Mouse (Mus musculus) stomach, embryonic 15.5 days (tissue): ENCODE results near the gene Arhgap10. TPM values are rescaled to one million over a fixed set of nuclear protein-coding genes. Genes with fewer than 3 reads are reported as not detected.
A peak's percentile ranks its signal among the peaks of the same experiment; 100 is the strongest.

Experiments
- ATAC-seq: fragments of 200-750 bp; cut with Nextera tagmentation; 2 replicates; pipeline ENCODE4 v1.8.0; 2017; ENCODE audit warnings: low read depth, moderate number of reproducible peaks, moderate TSS enrichment; ENCODE audit not compliant: insufficient read depth, low FRiP score
- H3K27ac ChIP-seq: fragments of 300-500 bp; sonication (generic); 2 replicates; pipeline ENCODE4 v1.5.1; 2015; ENCODE audit warnings: mild to moderate bottlenecking, inconsistent platforms
- H3K27me3 ChIP-seq: fragments of 300-500 bp; sonication (generic); replicated peaks from 2 replicates; pipeline ENCODE4 v1.6.1; 2015; ENCODE audit warnings: inconsistent platforms
- H3K36me3 ChIP-seq: fragments of 300-500 bp; sonication (generic); 2 replicates; pipeline ENCODE4 v1.6.1; 2015; ENCODE audit warnings: inconsistent platforms
- H3K4me1 ChIP-seq: fragments of 300-500 bp; sonication (generic); 2 replicates; pipeline ENCODE4 v1.6.1; 2015; ENCODE audit warnings: inconsistent platforms
- H3K4me2 ChIP-seq: fragments of 300-500 bp; sonication (generic); 2 replicates; pipeline ENCODE4 v1.6.1; 2015; ENCODE audit warnings: mild to moderate bottlenecking, inconsistent platforms
- H3K4me3 ChIP-seq: fragments of 300-500 bp; sonication (generic); replicated peaks from 2 replicates; pipeline ENCODE4 v1.5.1; 2015; ENCODE audit warnings: inconsistent platforms
- H3K9ac ChIP-seq: fragments of 300-500 bp; sonication (generic); 2 replicates; pipeline ENCODE4 v1.6.1; 2015; ENCODE audit warnings: inconsistent platforms
- H3K9me3 ChIP-seq: fragments of 300-500 bp; sonication (generic); 2 replicates; pipeline ENCODE4 v1.6.1; 2016; ENCODE audit warnings: inconsistent platforms
- WGBS: fragments of 180-500 bp; shearing (Covaris S2); methylation state at CpG from one replicate; pipeline ENCODE4 v1.1.7; 2015; 5-methylcytosine and 5-hydroxymethylcytosine counted together
- polyA plus RNA-seq: library from polyadenylated mRNA; unstranded; fragments of >200 nt; fragmentation: Nextera tagmentation; extraction: Ambion mirVana; gene quantifications from 2 replicates; pipeline ENCODE4 v1.2.1, GENCODE M21; 2015

Gene Arhgap10
- polyA plus RNA-seq, 1 experiment from 2014 or later = 29.4 TPM

- Histone ChIP-seq H3K4me1 (no peaks in the 10 kb centered on the region), H3K9ac (no peak overlapping the region), H3K27me3 (no peaks in the 10 kb centered on the region), H3K36me3 (no peaks in the 10 kb centered on the region), H3K9me3 (no peaks in the 10 kb centered on the region), H3K4me2 (no peak overlapping the region), H3K27ac (no peak overlapping the region), H3K4me3 (no peak overlapping the region)
- no peak for ATAC-seq
- WGBS = 68% methylated on average over 8 of the region's 8 CpGs
Measured at GRCm38 (mm10) chr8:77534358-77534992, 16.7 kb upstream of the Arhgap10 start.

GRCm38 (mm10) chr8:77526130-77526529 is 8.4 kb upstream of the Arhgap10 start:
- Histone ChIP-seq H3K36me3 (no peaks in the 10 kb centered on the region), H3K4me3 (no peak overlapping the region), H3K9me3 (no peaks in the 10 kb centered on the region), H3K27ac (no peak overlapping the region), H3K4me1 (no peaks in the 10 kb centered on the region), H3K4me2 (no peak overlapping the region), H3K27me3 (no peaks in the 10 kb centered on the region), H3K9ac (no peak overlapping the region)
- ATAC-seq = no peak
- 81% methylated on average over 8 of the region's 8 CpGs for WGBS

GRCm38 (mm10) chr8:77524906-77525305 is 7.2 kb upstream of the Arhgap10 start:
- Histone ChIP-seq H3K4me3 (no peak overlapping the region), H3K36me3 (no peaks in the 10 kb centered on the region), H3K9ac (no peak overlapping the region), H3K4me2 (no peak overlapping the region), H3K4me1 (no peaks in the 10 kb centered on the region), H3K9me3 (no peaks in the 10 kb centered on the region), H3K27ac (no peak overlapping the region), H3K27me3 (no peaks in the 10 kb centered on the region)
- WGBS = 95% methylated on average over 2 of the region's 2 CpGs
- no peak for ATAC-seq

- Histone ChIP-seq H3K4me3 (no peak overlapping the region), H3K27ac (peak overlapping the region; percentile 18; the same call in 1 of the 2 replicates), H3K36me3 (no peaks in the 10 kb centered on the region), H3K9me3 (no peaks in the 10 kb centered on the region), H3K4me1 (0 out of 2 replicates have a peak, but pooled peaks cover under 1% of the 10 kb centered on the region), H3K27me3 (no peaks in the 10 kb centered on the region), H3K9ac (no peak overlapping the region), H3K4me2 (no peak overlapping the region)
- peak; percentile 36; the same call in 1 of the 2 replicates for ATAC-seq
- WGBS = 62% methylated on average over 14 of the region's 14 CpGs
Measured at GRCm38 (mm10) chr8:77524018-77524615, 6.4 kb upstream of the Arhgap10 start.

- H3K27ac ChIP-seq = no peak overlapping the region
- 80% methylated on average over 8 of the region's 8 CpGs for WGBS
- ATAC-seq = no peak
Measured at GRCm38 (mm10) chr8:77522984-77523383, 5.2 kb upstream of the Arhgap10 start.

GRCm38 (mm10) chr8:77521028-77521785 is 3.5 kb upstream of the Arhgap10 start:
- H3K27me3 ChIP-seq = no peaks in the 10 kb centered on the region
- H3K4me3 ChIP-seq = no peak overlapping the region
- WGBS = 76% methylated on average over 8 of the region's 8 CpGs
- H3K9ac ChIP-seq = no peak overlapping the region
- no peak overlapping the region for H3K4me2 ChIP-seq
- ATAC-seq = no peak
- H3K9me3 ChIP-seq = no peaks in the 10 kb centered on the region
- H3K36me3 ChIP-seq = no peaks in the 10 kb centered on the region
- H3K4me1 ChIP-seq = peaks cover 10% of the 10 kb centered on the region; the same call in 1 of the 2 replicates
- no peak overlapping the region for H3K27ac ChIP-seq

More at GRCm38 (mm10) chr8:77522984-77523383, 5.2 kb upstream of the Arhgap10 start:
- Histone ChIP-seq H3K9ac (no peak overlapping the region), H3K27me3 (no peaks in the 10 kb centered on the region), H3K4me1 (peaks cover 4% of the 10 kb centered on the region; the same call in 1 of the 2 replicates), H3K36me3 (no peaks in the 10 kb centered on the region), H3K4me3 (no peak overlapping the region), H3K4me2 (no peak overlapping the region), H3K9me3 (no peaks in the 10 kb centered on the region)

- ATAC-seq = no peak
- Histone ChIP-seq H3K4me2 (no peak overlapping the region), H3K9ac (no peak overlapping the region), H3K27ac (no peak overlapping the region), H3K4me1 (peaks cover 15% of the 10 kb centered on the region), H3K27me3 (no peaks in the 10 kb centered on the region), H3K36me3 (no peaks in the 10 kb centered on the region), H3K9me3 (no peaks in the 10 kb centered on the region), H3K4me3 (no peak overlapping the region)
- WGBS = 93% methylated on average over 4 of the region's 4 CpGs
Measured at GRCm38 (mm10) chr8:77520601-77521000, 2.8 kb upstream of the Arhgap10 start.

- Histone ChIP-seq H3K27ac (peak overlapping the region; percentile 92), H3K4me3 (peak overlapping the region; percentile 89), H3K4me2 (peak overlapping the region; percentile 66), H3K4me1 (peaks cover 16% of the 10 kb centered on the region), H3K9me3 (no peaks in the 10 kb centered on the region), H3K27me3 (no peaks in the 10 kb centered on the region), H3K9ac (peak overlapping the region; percentile 17; the same call in 1 of the 2 replicates), H3K36me3 (no peaks in the 10 kb centered on the region)
- peak; percentile 59 for ATAC-seq
- 6% methylated on average over 33 of the region's 33 CpGs for WGBS
Measured at GRCm38 (mm10) chr8:77518201-77519115, 705 bp upstream of the Arhgap10 start.

GRCm38 (mm10) chr8:77516845-77517244 is 908 bp downstream of the Arhgap10 start:
- no peak for ATAC-seq
- Histone ChIP-seq H3K36me3 (no peaks in the 10 kb centered on the region), H3K4me2 (peak overlapping the region; percentile 66), H3K27ac (no peak overlapping the region; the same call in 1 of the 2 replicates), H3K4me1 (peaks cover 26% of the 10 kb centered on the region), H3K4me3 (peak overlapping the region; percentile 89), H3K27me3 (no peaks in the 10 kb centered on the region), H3K9ac (peak overlapping the region; percentile 83; the same call in 1 of the 2 replicates), H3K9me3 (no peaks in the 10 kb centered on the region)
- WGBS = 3% methylated on average over 10 of the region's 10 CpGs

GRCm38 (mm10) chr8:77515786-77516185 is 2.0 kb downstream of the Arhgap10 start:
- Histone ChIP-seq H3K27ac (no peak overlapping the region), H3K36me3 (no peaks in the 10 kb centered on the region), H3K4me2 (peak overlapping the region; percentile 66), H3K9me3 (no peaks in the 10 kb centered on the region), H3K4me3 (peak overlapping the region; percentile 89), H3K9ac (no peak overlapping the region; the same call in 1 of the 2 replicates), H3K27me3 (no peaks in the 10 kb centered on the region), H3K4me1 (peaks cover 27% of the 10 kb centered on the region)
- no peak for ATAC-seq
- WGBS = 68% methylated on average over 8 of the region's 8 CpGs

- no peak for ATAC-seq
- no peak overlapping the region for H3K4me2 ChIP-seq
- 89% methylated on average over 8 of the region's 8 CpGs for WGBS
- no peak overlapping the region for H3K9ac ChIP-seq
- H3K4me1 ChIP-seq = peaks cover 27% of the 10 kb centered on the region
- H3K27me3 ChIP-seq = no peaks in the 10 kb centered on the region
- no peak overlapping the region for H3K4me3 ChIP-seq
- H3K36me3 ChIP-seq = no peaks in the 10 kb centered on the region
- H3K9me3 ChIP-seq = no peaks in the 10 kb centered on the region
- no peak overlapping the region for H3K27ac ChIP-seq
Measured at GRCm38 (mm10) chr8:77515201-77515600, 2.6 kb downstream of the Arhgap10 start.
